Mouse (Mus musculus): ENCODE data around the gene Map3k4.

DNA sequence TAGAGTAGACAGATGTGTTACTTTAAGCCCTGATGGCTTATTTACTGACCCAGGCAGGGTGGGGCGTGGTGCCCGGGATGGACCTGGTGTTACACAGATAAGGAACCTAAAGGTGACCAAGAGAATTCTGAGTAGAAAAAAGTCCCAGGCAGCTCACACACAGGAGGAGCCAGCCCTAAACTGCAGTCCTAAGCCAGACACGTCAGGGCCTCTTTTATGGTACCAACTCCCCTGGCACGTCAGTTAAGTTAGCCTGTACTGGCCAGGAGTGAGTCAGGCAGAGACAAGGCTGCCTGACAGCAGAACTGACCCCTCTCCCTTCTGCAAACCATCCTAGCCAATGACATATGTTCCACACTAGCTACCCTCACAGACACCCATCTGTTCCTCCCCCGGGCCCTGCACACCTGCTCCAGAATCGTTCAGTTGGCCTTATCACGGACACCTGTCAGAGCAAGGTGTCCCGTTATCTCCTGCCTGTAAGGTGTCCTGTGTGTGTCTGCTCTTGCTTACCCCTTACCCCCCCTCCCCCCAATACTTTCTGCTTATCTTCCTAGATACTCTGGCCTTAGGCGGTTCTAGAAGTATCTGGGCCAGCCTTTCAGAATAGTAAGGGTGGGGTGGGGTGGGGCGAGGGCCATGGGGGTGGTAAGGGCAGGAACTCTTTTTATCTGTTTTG is 113.4 kb downstream of the Map3k4 start:
- TF ChIP-seq CTCF (IDR thresholded peaks at IDR 0.05; ENCODE audit: control insufficient read depth, insufficient read depth, insufficient replicate concordance, low read depth, low read length) (no peak), POLR2A (IDR thresholded peaks at IDR 0.05; ENCODE audit: control insufficient read depth, low read depth, low read length) (no peak)
